29 mouse cellular contexts compared by ENCODE assay signal in genomic region chr11:6233025-6233424, GRCm38 (mm10). TPM values are rescaled to one million over a fixed set of nuclear protein-coding genes. Genes with fewer than 3 reads are reported as not detected.
DNase-seq lines count a peak whose midpoint lies in the region; ATAC-seq and TF ChIP-seq lines count a peak whose summit lies in the region.
"Had no signal": no experiment of that assay in that cellular context is flagged by ENCODE, and none has a peak within 500 bp of the region (broad histone marks: within the 10 kb centered on the region; RNA-seq: fewer than 3 reads in every experiment).

No protein-coding gene starts in this region.

- no peak for ATAC-seq in liver, embryonic 12.5 days
- ATAC-seq in kidney, embryonic 15.5 days (replicated peaks; ENCODE audit: low FRiP score), result no peak
- ATAC-seq: activated CD4-positive, CD25-positive, alpha-beta regulatory T cell, adult 4 months; forebrain, embryonic 14.5 days; forebrain, embryonic 16.5 days; Patski had no signal

- H3K4me1 ChIP-seq in liver, adult 2 months (ENCODE audit: control insufficient read depth, insufficient read depth, low read length), result no peaks in the 10 kb centered on the region
- H3K4me1 ChIP-seq in liver, embryonic 12.5 days, result no peaks in the 10 kb centered on the region
- peaks cover 14% of the 10 kb centered on the region; the same call in 1 of the 2 replicates for H3K4me1 ChIP-seq in small intestine, adult 2 months (ENCODE audit: control insufficient read depth, insufficient read depth, insufficient read length, low read length)
- no peaks in the 10 kb centered on the region for H3K4me1 ChIP-seq in kidney, embryonic 15.5 days
- H3K4me1 ChIP-seq: embryonic facial prominence, embryonic 13.5 days; embryonic facial prominence, embryonic 15.5 days; forebrain, embryonic 10.5 days; forebrain, embryonic 12.5 days had no signal

- DNase-seq in liver, adult 2 months (ENCODE audit: extremely low read depth, low read depth, low spot score), result peak; percentile 24
- peak; percentile 38 for DNase-seq in adipocyte (ENCODE audit: low spot score)
- DNase-seq in yolk sac, embryonic 10.5 days (ENCODE audit: low spot score), result peak; percentile 15
- no peak for DNase-seq in heart, adult 8-10 months (ENCODE audit: low spot score)
- DNase-seq in layer of hippocampus, postnatal 25 days (ENCODE audit: extremely low spot score in 1 of 2, low spot score in 1 of 2), result no peak
- DNase-seq: adrenal gland, adult 2 months; adrenal gland, postnatal 10 days; adrenal gland, postnatal 25 days; cerebellum, adult 11 months; cerebellum, adult 18-20 months; cerebellum, adult 8-10 months; cerebellum, adult 9-11 months; cerebellum, postnatal 14 days; cerebellum, postnatal 36 days; embryo, embryonic 11 days had no signal

- H3K4me2 ChIP-seq in liver, embryonic 12.5 days, result no peak overlapping the region
- H3K4me2 ChIP-seq in kidney, embryonic 15.5 days, result no peak overlapping the region
- H3K4me2 ChIP-seq: embryonic facial prominence, embryonic 13.5 days; embryonic facial prominence, embryonic 15.5 days; forebrain, embryonic 12.5 days had no signal

- no peak overlapping the region for H3K9ac ChIP-seq in liver, adult 2 months (ENCODE audit: low read depth, low read length)
- H3K9ac ChIP-seq in liver, embryonic 12.5 days, result no peak overlapping the region
- H3K9ac ChIP-seq in kidney, embryonic 15.5 days, result no peak overlapping the region
- H3K9ac ChIP-seq: embryonic facial prominence, embryonic 13.5 days; embryonic facial prominence, embryonic 15.5 days; forebrain, embryonic 12.5 days had no signal

- no peak overlapping the region for H3K4me3 ChIP-seq in liver, adult 2 months (ENCODE audit: insufficient read depth, low read depth, low read length)
- H3K4me3 ChIP-seq in liver, embryonic 12.5 days, result no peak overlapping the region
- no peak overlapping the region for H3K4me3 ChIP-seq in small intestine, adult 2 months (ENCODE audit: low read depth, low read length)
- no peak overlapping the region for H3K4me3 ChIP-seq in kidney, embryonic 15.5 days (replicated peaks)
- H3K4me3 ChIP-seq: embryonic facial prominence, embryonic 13.5 days; embryonic facial prominence, embryonic 15.5 days; erythroblast, embryonic 14.5 days; forebrain, embryonic 10.5 days; forebrain, embryonic 12.5 days had no signal

- no peak for TF ChIP-seq CTCF in liver, adult 2 months (IDR thresholded peaks at IDR 0.05; ENCODE audit: low read depth, low read length)
- no peak for TF ChIP-seq CTCF in small intestine, adult 2 months (IDR thresholded peaks at IDR 0.05; ENCODE audit: extremely low read depth, insufficient read length, insufficient replicate concordance, low read depth, low read length)

- H3K27ac ChIP-seq in liver, adult 2 months (replicated peaks; ENCODE audit: insufficient read depth, low read depth, low read length), result no peak overlapping the region
- no peak overlapping the region for H3K27ac ChIP-seq in liver, embryonic 12.5 days
- H3K27ac ChIP-seq in small intestine, adult 2 months (ENCODE audit: insufficient read depth, low read depth, low read length), result peak overlapping the region; percentile 72
- no peak overlapping the region for H3K27ac ChIP-seq in kidney, embryonic 15.5 days
- H3K27ac ChIP-seq: embryonic facial prominence, embryonic 13.5 days; embryonic facial prominence, embryonic 15.5 days; forebrain, embryonic 10.5 days; forebrain, embryonic 12.5 days had no signal

- 72% methylated on average over 4 of the region's 4 CpGs for WGBS in liver, adult 2 months
- WGBS in liver, embryonic 12.5 days (ENCODE audit: insufficient replicate concordance), result 61% methylated on average over 4 of the region's 4 CpGs
- WGBS in small intestine, adult 2 months, result 36% methylated on average over 4 of the region's 4 CpGs
- 87% methylated on average over 4 of the region's 4 CpGs for WGBS in kidney, embryonic 15.5 days

- no peaks in the 10 kb centered on the region for H3K79me2 ChIP-seq in liver, adult 2 months (ENCODE audit: control insufficient read depth, insufficient read depth, low read length)

- peaks cover 32% of the 10 kb centered on the region for H3K9me3 ChIP-seq in liver, embryonic 12.5 days (replicated peaks)
- H3K9me3 ChIP-seq in kidney, embryonic 15.5 days (replicated peaks), result peaks cover 12% of the 10 kb centered on the region

- no peaks in the 10 kb centered on the region for H3K36me3 ChIP-seq in liver, adult 2 months (ENCODE audit: control insufficient read depth, insufficient read depth, low read length)
- no peaks in the 10 kb centered on the region for H3K36me3 ChIP-seq in liver, embryonic 12.5 days
- peaks cover 14% of the 10 kb centered on the region for H3K36me3 ChIP-seq in small intestine, adult 2 months (ENCODE audit: control insufficient read depth, insufficient read depth, low read length)
- no peaks in the 10 kb centered on the region for H3K36me3 ChIP-seq in kidney, embryonic 15.5 days
- H3K36me3 ChIP-seq: embryonic facial prominence, embryonic 13.5 days; embryonic facial prominence, embryonic 15.5 days; forebrain, embryonic 10.5 days; forebrain, embryonic 12.5 days had no signal

- no peaks in the 10 kb centered on the region for H3K27me3 ChIP-seq in liver, adult 2 months (ENCODE audit: control insufficient read depth, insufficient read depth, low read length)
- H3K27me3 ChIP-seq in liver, embryonic 12.5 days (replicated peaks), result peaks cover 7% of the 10 kb centered on the region; the same call in 1 of the 2 replicates
- H3K27me3 ChIP-seq in small intestine, adult 2 months (ENCODE audit: control insufficient read depth, insufficient read depth, low read length), result no peaks in the 10 kb centered on the region
- no peaks in the 10 kb centered on the region for H3K27me3 ChIP-seq in kidney, embryonic 15.5 days
- H3K27me3 ChIP-seq: embryonic facial prominence, embryonic 13.5 days; embryonic facial prominence, embryonic 15.5 days; forebrain, embryonic 12.5 days had no signal

- TF ChIP-seq POLR2A in liver, adult 2 months (IDR thresholded peaks at IDR 0.05; ENCODE audit: extremely low read depth, insufficient read depth, low read length), result no peak
- TF ChIP-seq POLR2A in small intestine, adult 2 months (IDR thresholded peaks at IDR 0.05; ENCODE audit: low read depth, low read length), result no peak

RNA-seq across cellular contexts. Expression of gene Npc1l1, which starts 3.1 kb away (rescaled TPM):
- not detected in 2 replicates for total RNA-seq in liver, adult 2 months (2014; rRNA removed)
- polyA plus RNA-seq in liver, adult 2 months (2012; rRNA removed), result 0.05 TPM in 1 of 2 replicates, not detected in the other
- 0.17 and 0.21 TPM in 2 replicates for polyA plus RNA-seq in liver, embryonic 12.5 days (2016; fragmentation: Nextera tagmentation; extraction: Ambion mirVana)
- polyA plus RNA-seq in small intestine, adult 2 months (2012; rRNA removed), result 161 and 819 TPM in 2 replicates
- under 1 TPM in 1 of 4 experiments, not detected in 3; 0.06 TPM for total RNA-seq in heart, adult 8-10 months (2022)
- under 1 TPM; 0.15 to 0.26 TPM for total RNA-seq in layer of hippocampus, postnatal 25 days (2021)
- polyA plus RNA-seq in kidney, embryonic 15.5 days (2015; fragmentation: Nextera tagmentation; extraction: Ambion mirVana), result 0.06 TPM in 1 of 2 replicates, not detected in the other
- total RNA-seq: adrenal gland, adult 2 months; adrenal gland, postnatal 10 days; adrenal gland, postnatal 25 days; common myeloid progenitor, adult 5-6 weeks had no signal
- polyA plus RNA-seq: activated CD4-positive, CD25-positive, alpha-beta regulatory T cell, adult 4 months; embryonic facial prominence, embryonic 11.5 days; erythroblast, embryonic 14.5 days; forebrain, embryonic 10.5 days; forebrain, embryonic 12.5 days had no signal

RNA-seq across cellular contexts. Expression of gene Nudcd3, which starts 32.8 kb away (rescaled TPM):
- total RNA-seq in liver, adult 2 months (2014; rRNA removed), result 10.6 and 12.8 TPM in 2 replicates
- 14.6 and 16.7 TPM in 2 replicates for polyA plus RNA-seq in liver, adult 2 months (2012; rRNA removed)
- 20.9 and 21.7 TPM in 2 replicates for polyA plus RNA-seq in liver, embryonic 12.5 days (2016; fragmentation: Nextera tagmentation; extraction: Ambion mirVana)
- 13.1 and 26.2 TPM in 2 replicates for polyA plus RNA-seq in small intestine, adult 2 months (2012; rRNA removed)
- total RNA-seq in heart, adult 8-10 months (2022), result 10 to 100 TPM; 64.5 to 75.3 (median 71.5) TPM
- 100 to 1,000 TPM; 111 to 113 TPM for total RNA-seq in layer of hippocampus, postnatal 25 days (2021)
- polyA plus RNA-seq in kidney, embryonic 15.5 days (2015; fragmentation: Nextera tagmentation; extraction: Ambion mirVana), result 36.8 and 37.7 TPM in 2 replicates

RNA-seq across cellular contexts. Expression of gene A730071L15Rik, which starts 33.2 kb away (rescaled TPM):
- 0.09 and 0.13 TPM in 2 replicates for total RNA-seq in liver, adult 2 months (2014; rRNA removed)
- polyA plus RNA-seq in liver, adult 2 months (2012; rRNA removed), result 0.05 TPM in 1 of 2 replicates, not detected in the other
- polyA plus RNA-seq in liver, embryonic 12.5 days (2016; fragmentation: Nextera tagmentation; extraction: Ambion mirVana), result 0.08 and 0.21 TPM in 2 replicates
- polyA plus RNA-seq in small intestine, adult 2 months (2012; rRNA removed), result not detected in 2 replicates
- not detected for total RNA-seq in heart, adult 8-10 months (2022)
- total RNA-seq in layer of hippocampus, postnatal 25 days (2021), result under 1 TPM; 0.17 to 0.31 TPM
- polyA plus RNA-seq in kidney, embryonic 15.5 days (2015; fragmentation: Nextera tagmentation; extraction: Ambion mirVana), result 0.40 and 0.59 TPM in 2 replicates
- polyA plus RNA-seq: activated CD4-positive, CD25-positive, alpha-beta regulatory T cell, adult 4 months; adrenal gland, adult 2 months; erythroblast, embryonic 14.5 days had no signal

RNA-seq across cellular contexts. Expression of gene Ddx56, which starts 34.5 kb away (rescaled TPM):
- total RNA-seq in liver, adult 2 months (2014; rRNA removed), result 28.5 and 31.8 TPM in 2 replicates
- 19.2 and 30.0 TPM in 2 replicates for polyA plus RNA-seq in liver, adult 2 months (2012; rRNA removed)
- 94.9 and 98.2 TPM in 2 replicates for polyA plus RNA-seq in liver, embryonic 12.5 days (2016; fragmentation: Nextera tagmentation; extraction: Ambion mirVana)
- 11.1 and 12.4 TPM in 2 replicates for polyA plus RNA-seq in small intestine, adult 2 months (2012; rRNA removed)
- total RNA-seq in heart, adult 8-10 months (2022), result 10 to 100 TPM; 22.6 to 23.5 (median 23.0) TPM
- 10 to 100 TPM; 41.4 to 43.1 TPM for total RNA-seq in layer of hippocampus, postnatal 25 days (2021)
- polyA plus RNA-seq in kidney, embryonic 15.5 days (2015; fragmentation: Nextera tagmentation; extraction: Ambion mirVana), result 93.1 and 101 TPM in 2 replicates

RNA-seq across cellular contexts. Expression of gene Tmed4, which starts 41.6 kb away (rescaled TPM):
- total RNA-seq in liver, adult 2 months (2014; rRNA removed), result 42.2 and 43.1 TPM in 2 replicates
- 80.1 and 83.2 TPM in 2 replicates for polyA plus RNA-seq in liver, adult 2 months (2012; rRNA removed)
- 45.6 and 46.4 TPM in 2 replicates for polyA plus RNA-seq in liver, embryonic 12.5 days (2016; fragmentation: Nextera tagmentation; extraction: Ambion mirVana)
- 103 and 182 TPM in 2 replicates for polyA plus RNA-seq in small intestine, adult 2 months (2012; rRNA removed)
- total RNA-seq in heart, adult 8-10 months (2022), result 100 to 1,000 TPM in 2 of 4 experiments, 10 to 100 TPM in 2; 96.9 to 111 (median 102) TPM
- 100 to 1,000 TPM; 102 TPM for total RNA-seq in layer of hippocampus, postnatal 25 days (2021)
- 130 and 133 TPM in 2 replicates for polyA plus RNA-seq in kidney, embryonic 15.5 days (2015; fragmentation: Nextera tagmentation; extraction: Ambion mirVana)

Comparison
In these comparisons a context has a peak if more than half of its experiments do, and no peak if none do; other contexts are left out.
1. DNase-seq: peak in liver, adult 2 months (single experiment), adipocyte (single experiment) and yolk sac, embryonic 10.5 days (single experiment); none in heart, adult 8-10 months (single experiment) and layer of hippocampus, postnatal 25 days (0 of 2).
2. RNA of gene Npc1l1, which starts 3.1 kb away (polyA plus RNA-seq): 161 to 819 TPM in small intestine, adult 2 months; 0.17 to 0.21 TPM in liver, embryonic 12.5 days, 0.06 TPM in kidney, embryonic 15.5 days and 0.05 TPM in liver, adult 2 months; every median in the first group is over 100 times any median in the second.